Mouse (Mus musculus) kidney, postnatal 0 days (tissue): ENCODE measurements around the gene Hoxa10. TPM values are rescaled to one million over a fixed set of nuclear protein-coding genes. Genes with fewer than 3 reads are reported as not detected.

Experiments used
- ATAC-seq: fragments of 200-750 bp; cut with Nextera tagmentation; replicated peaks from 2 replicates; pipeline ENCODE4 v1.8.0; 2017; ENCODE audit warnings: low read depth, moderate number of reproducible peaks, moderate TSS enrichment, moderate library complexity; ENCODE audit not compliant: low FRiP score
- DNase-seq: peaks from one replicate; pipeline ENCODE4 v3.0.0-alpha.2; 2016; ENCODE audit warnings: low spot score
- H3K27ac ChIP-seq: fragments of 300-500 bp; sonication (generic); 2 replicates; pipeline ENCODE4 v1.5.1; 2014; ENCODE audit warnings: mild to moderate bottlenecking
- H3K27me3 ChIP-seq: fragments of 300-500 bp; sonication (generic); 2 replicates; pipeline ENCODE4 v1.6.1; 2014; ENCODE audit warnings: low read length, mixed read lengths; ENCODE audit not compliant: insufficient read depth
- H3K36me3 ChIP-seq: fragments of 300-500 bp; sonication (generic); 2 replicates; pipeline ENCODE4 v1.6.1; 2014; ENCODE audit warnings: low read length, mixed read lengths; ENCODE audit not compliant: insufficient read depth
- H3K4me1 ChIP-seq: fragments of 300-500 bp; sonication (generic); replicated peaks from 2 replicates; pipeline ENCODE4 v1.6.1; 2014; ENCODE audit warnings: antibody characterized with exemption, low read length, mixed read lengths; ENCODE audit not compliant: insufficient read depth
- H3K4me2 ChIP-seq: fragments of 300-500 bp; sonication (generic); 2 replicates; pipeline ENCODE4 v1.6.1; 2014; ENCODE audit warnings: mild to moderate bottlenecking, low read length, moderate library complexity, mixed read lengths
- H3K4me3 ChIP-seq: fragments of 300-500 bp; sonication (generic); replicated peaks from 2 replicates; pipeline ENCODE4 v1.5.1; 2014; ENCODE audit warnings: low read depth, low read length
- H3K9ac ChIP-seq: fragments of 300-500 bp; sonication (generic); 2 replicates; pipeline ENCODE4 v1.6.1; 2014; ENCODE audit warnings: low read depth, low read length
- H3K9me3 ChIP-seq: fragments of 300-500 bp; sonication (generic); replicated peaks from 2 replicates; pipeline ENCODE4 v1.6.1; 2016; ENCODE audit warnings: low read length, inconsistent platforms, mixed read lengths
- CTCF ChIP-seq: IDR thresholded peaks from 2 replicates; pipeline ENCODE4 v1.5.1; 2016; ENCODE audit warnings: antibody characterized with exemption, low read depth, mild to moderate bottlenecking, moderate library complexity
- WGBS: fragments of 180-500 bp; shearing (Covaris S2); extraction: QIAGEN DNeasy Blood & Tissue Kit; methylation state at CpG from one replicate; pipeline ENCODE4 v1.1.7; 2014; 5-methylcytosine and 5-hydroxymethylcytosine counted together
- polyA plus RNA-seq: library from polyadenylated mRNA; unstranded; fragments of >200 nt; fragmentation: Nextera tagmentation; extraction: Ambion mirVana; gene quantifications from 2 replicates; pipeline ENCODE4 v1.2.1, GENCODE M21; 2015

Hoxa10 gene
- polyA plus RNA-seq, 1 experiment from 2014 or later, result 183 TPM

- DNase-seq, result no peak
- Histone ChIP-seq H3K4me1 (peaks cover 4% of the 10 kb centered on the region; the same call in 1 of the 2 replicates), H3K4me3 (peak overlapping the region; percentile 85), H3K27me3 (no peaks in the 10 kb centered on the region), H3K36me3 (no peaks in the 10 kb centered on the region), H3K9me3 (no peaks in the 10 kb centered on the region), H3K9ac (peak overlapping the region; percentile 98), H3K27ac (peak overlapping the region; percentile 97), H3K4me2 (peak overlapping the region; percentile 92)
- 23% methylated on average over 9 of the region's 9 CpGs for WGBS
- TF ChIP-seq CTCF, result no peak
- ATAC-seq, result no peak
These were observed 5.4 kb downstream of the Hoxa10 start for GRCm38 (mm10) chr6:52235267-52235666.

DNA sequence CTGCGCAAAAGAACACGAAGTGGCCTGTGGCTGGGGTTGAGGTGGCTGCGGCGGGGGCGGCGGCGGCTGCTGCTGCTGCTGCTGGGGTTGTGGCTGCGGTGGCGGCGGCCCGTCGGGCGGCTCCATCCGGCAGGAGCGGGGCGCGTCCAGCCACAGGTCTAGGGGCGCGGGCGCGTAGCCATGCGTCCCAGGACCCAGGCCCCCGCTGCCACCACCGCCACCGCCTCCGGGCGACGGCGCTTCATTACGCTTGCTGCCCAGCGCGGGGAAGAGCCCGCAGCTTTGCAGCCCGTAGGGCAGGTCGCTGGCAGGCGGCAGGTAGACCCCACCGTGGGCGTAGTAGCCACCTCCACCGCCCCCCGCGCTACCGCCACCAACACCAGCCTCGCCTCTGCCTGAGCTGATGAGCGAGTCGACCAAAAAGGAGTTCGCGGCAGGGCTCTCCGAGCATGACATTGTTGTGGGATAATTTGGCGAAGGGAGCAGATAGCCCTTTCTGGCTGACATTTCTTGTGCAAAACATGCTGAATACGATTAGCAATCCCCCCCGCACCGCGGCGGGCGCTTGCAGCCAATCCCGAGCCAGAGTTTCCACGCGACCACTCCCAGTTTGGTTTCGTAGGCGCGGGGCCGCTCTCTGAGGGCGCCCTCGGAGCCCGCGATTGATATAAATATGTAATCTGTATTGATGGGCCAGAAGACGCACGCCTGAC is 6.1 kb downstream of the Hoxa10 start:
- Histone ChIP-seq H3K4me2 (peak overlapping the region; percentile 92), H3K4me3 (peak overlapping the region; percentile 85), H3K9ac (peak overlapping the region; percentile 98), H3K27ac (peak overlapping the region; percentile 97), H3K9me3 (no peaks in the 10 kb centered on the region), H3K36me3 (no peaks in the 10 kb centered on the region; the same call in 1 of the 2 replicates), H3K27me3 (no peaks in the 10 kb centered on the region), H3K4me1 (peaks cover 4% of the 10 kb centered on the region; the same call in 1 of the 2 replicates)
- under 1% methylated on average over 63 of the region's 68 CpGs for WGBS
- peak; percentile 93 for DNase-seq
- TF ChIP-seq CTCF, result no peak
- ATAC-seq, result peak; percentile 22

- peak overlapping the region; percentile 97 for H3K27ac ChIP-seq
- ATAC-seq (peak; percentile 40), DNase-seq (peak; percentile 87)
- WGBS, result under 1% methylated on average over 68 of the region's 70 CpGs
- H3K27me3 ChIP-seq, result no peaks in the 10 kb centered on the region
- no peaks in the 10 kb centered on the region for H3K9me3 ChIP-seq
- peaks cover 4% of the 10 kb centered on the region; the same call in 1 of the 2 replicates for H3K4me1 ChIP-seq
- no peaks in the 10 kb centered on the region; the same call in 1 of the 2 replicates for H3K36me3 ChIP-seq
- H3K4me3 ChIP-seq, result peak overlapping the region; percentile 85
- no peak for TF ChIP-seq CTCF
- peak overlapping the region; percentile 98 for H3K9ac ChIP-seq
- H3K4me2 ChIP-seq, result peak overlapping the region; percentile 92
These were observed 6.9 kb downstream of the Hoxa10 start for GRCm38 (mm10) chr6:52233546-52234427.

DNA sequence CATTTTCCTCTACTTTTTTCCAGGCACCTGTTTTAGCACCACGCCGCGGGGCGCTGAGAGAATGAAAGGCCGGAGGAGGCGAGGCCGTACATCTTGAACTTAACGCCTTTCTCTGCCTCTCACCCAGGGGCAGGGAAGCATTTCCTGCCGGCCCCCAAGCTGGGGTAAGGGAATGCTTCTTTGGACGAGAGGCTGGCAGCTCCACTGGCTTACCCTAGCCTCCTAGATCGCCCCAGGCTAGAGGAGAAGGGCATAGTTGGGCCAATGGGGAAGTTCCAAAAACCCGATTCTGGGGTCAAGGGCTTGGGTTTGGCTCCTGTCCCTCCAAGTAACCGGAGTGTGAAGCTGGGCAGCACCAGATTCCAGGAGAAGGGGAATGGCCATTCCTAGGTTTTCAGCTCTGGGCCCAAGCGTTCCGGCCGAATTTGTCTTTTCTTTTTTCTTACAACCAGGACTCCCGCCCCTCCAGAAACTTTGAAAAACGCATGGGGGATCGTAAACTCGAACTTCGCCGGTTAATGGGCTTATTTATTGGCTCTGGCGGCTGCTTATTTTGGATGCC is 7.6 kb downstream of the Hoxa10 start:
- H3K9ac ChIP-seq, result peak overlapping the region; percentile 98
- peak overlapping the region; percentile 92 for H3K4me2 ChIP-seq
- DNase-seq (no peak), ATAC-seq (no peak)
- under 1% methylated on average over 23 of the region's 23 CpGs for WGBS
- H3K4me1 ChIP-seq, result peaks cover 4% of the 10 kb centered on the region; the same call in 1 of the 2 replicates
- no peak for TF ChIP-seq CTCF
- peak overlapping the region; percentile 85 for H3K4me3 ChIP-seq
- H3K9me3 ChIP-seq, result no peaks in the 10 kb centered on the region
- no peaks in the 10 kb centered on the region; the same call in 1 of the 2 replicates for H3K36me3 ChIP-seq
- no peaks in the 10 kb centered on the region for H3K27me3 ChIP-seq
- peak overlapping the region; percentile 97 for H3K27ac ChIP-seq

DNA sequence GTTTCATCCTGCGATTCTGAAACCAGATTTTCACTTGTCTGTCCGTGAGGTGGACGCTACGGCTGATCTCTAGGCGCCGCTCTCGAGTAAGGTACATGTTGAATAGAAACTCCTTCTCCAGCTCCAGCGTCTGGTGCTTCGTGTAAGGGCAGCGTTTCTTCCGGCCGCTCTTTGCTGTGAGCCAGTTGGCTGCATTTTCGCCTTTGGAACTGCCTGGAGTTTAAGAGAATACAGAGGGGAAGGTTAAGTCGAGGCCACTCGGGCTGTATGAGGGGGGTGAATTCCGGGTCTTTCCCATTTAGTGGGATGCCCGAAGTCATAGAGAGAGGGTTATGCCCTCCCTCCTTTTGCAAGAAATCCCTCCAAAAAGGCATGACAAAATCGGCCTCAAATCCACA is 8.1 kb downstream of the Hoxa10 start:
- Histone ChIP-seq H3K4me1 (peaks cover 4% of the 10 kb centered on the region; the same call in 1 of the 2 replicates), H3K9me3 (no peaks in the 10 kb centered on the region), H3K36me3 (no peaks in the 10 kb centered on the region; the same call in 1 of the 2 replicates), H3K27me3 (no peaks in the 10 kb centered on the region), H3K27ac (peak overlapping the region; percentile 97), H3K4me3 (peak overlapping the region; percentile 85), H3K4me2 (peak overlapping the region; percentile 92), H3K9ac (peak overlapping the region; percentile 98)
- WGBS, result under 1% methylated on average over 18 of the region's 18 CpGs
- ATAC-seq, result no peak
- no peak for TF ChIP-seq CTCF
- DNase-seq, result no peak
